Mouse (Mus musculus) layer of hippocampus, adult 2 months (tissue): Measurements from ENCODE around the gene Dnaaf5. TPM values are rescaled to one million over a fixed set of nuclear protein-coding genes. Genes with fewer than 3 reads are reported as not detected.
A peak's percentile ranks its signal among the peaks of the same experiment; 100 is the strongest.

Experiments used
- DNase-seq, 2 experiments: peaks; one replicate each; pipeline ENCODE4 v3.0.0; 2022; ENCODE audit warnings: low spot score in 2 of 2
- H3K27ac ChIP-seq: fragments of 200-600 bp; 2 replicates; pipeline ENCODE4 v1.8.1; 2022
- H3K4me3 ChIP-seq: fragments of 200-600 bp; 2 replicates; pipeline ENCODE4 v1.8.1; 2022; ENCODE audit warnings: mild to moderate bottlenecking
- CTCF ChIP-seq: fragments of 200-600 bp; conservative IDR thresholded peaks from 2 replicates; pipeline ENCODE4 v1.8.1; 2022; ENCODE audit warnings: antibody characterized with exemption, mild to moderate bottlenecking, moderate library complexity
- total RNA-seq, 2 experiments: library from RNA; stranded (reverse); gene quantifications; 2 replicates each; pipeline ENCODE4 v1.2.3; 2021

The Dnaaf5 gene
- total RNA-seq, 2 experiments from 2014 or later: 5.7 to 10.7 TPM

DNA sequence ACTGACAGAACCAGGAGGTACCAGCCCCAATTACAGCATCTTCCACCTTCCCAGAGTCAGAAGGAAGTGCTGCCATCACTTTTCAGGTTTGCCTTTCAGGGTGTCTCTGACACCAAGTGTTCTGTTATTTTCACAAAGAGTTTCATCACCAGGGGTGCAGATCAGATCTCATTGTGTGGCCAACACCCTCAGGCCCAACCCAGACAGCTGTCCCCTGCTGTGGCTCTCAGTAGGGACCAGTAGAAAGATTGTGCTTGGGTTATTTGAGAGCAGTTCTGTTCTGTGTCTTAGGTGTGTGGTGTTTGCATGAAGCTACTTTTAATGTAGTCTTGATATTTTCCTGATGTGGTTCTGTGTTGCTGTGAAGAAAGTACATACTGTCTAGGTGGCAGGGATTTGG, 58.2 kb downstream of the Dnaaf5 start:
- Histone ChIP-seq H3K4me3 (no peak overlapping the region), H3K27ac (no peak overlapping the region)
- no peak for TF ChIP-seq CTCF
- DNase-seq: no peak

- Histone ChIP-seq H3K27ac (no peak overlapping the region), H3K4me3 (no peak overlapping the region)
- no peak for DNase-seq
- peak; percentile 51 for TF ChIP-seq CTCF
Measured at GRCm38 (mm10) chr5:139208871-139209684, 59.1 kb downstream of the Dnaaf5 start.

DNA sequence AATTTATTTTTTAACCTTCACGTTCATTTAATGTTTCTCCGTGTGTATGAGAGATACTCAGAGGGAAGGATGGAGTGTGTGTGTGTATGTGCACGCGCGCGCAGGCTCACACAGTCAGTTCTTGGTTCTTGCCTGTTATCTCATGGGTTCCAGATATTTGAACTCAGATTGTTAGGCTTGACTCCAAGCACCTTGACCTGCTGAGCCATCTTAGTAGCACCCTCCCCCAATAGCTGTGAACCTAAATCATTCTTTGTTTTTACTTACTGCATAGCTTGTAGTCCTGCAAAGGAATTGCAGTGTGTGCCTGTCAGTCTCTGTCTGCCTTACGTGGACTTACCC, 59.6 kb downstream of the Dnaaf5 start:
- TF ChIP-seq CTCF: no peak
- no peak overlapping the region for H3K4me3 ChIP-seq
- no peak overlapping the region for H3K27ac ChIP-seq
- DNase-seq: no peak

DNA sequence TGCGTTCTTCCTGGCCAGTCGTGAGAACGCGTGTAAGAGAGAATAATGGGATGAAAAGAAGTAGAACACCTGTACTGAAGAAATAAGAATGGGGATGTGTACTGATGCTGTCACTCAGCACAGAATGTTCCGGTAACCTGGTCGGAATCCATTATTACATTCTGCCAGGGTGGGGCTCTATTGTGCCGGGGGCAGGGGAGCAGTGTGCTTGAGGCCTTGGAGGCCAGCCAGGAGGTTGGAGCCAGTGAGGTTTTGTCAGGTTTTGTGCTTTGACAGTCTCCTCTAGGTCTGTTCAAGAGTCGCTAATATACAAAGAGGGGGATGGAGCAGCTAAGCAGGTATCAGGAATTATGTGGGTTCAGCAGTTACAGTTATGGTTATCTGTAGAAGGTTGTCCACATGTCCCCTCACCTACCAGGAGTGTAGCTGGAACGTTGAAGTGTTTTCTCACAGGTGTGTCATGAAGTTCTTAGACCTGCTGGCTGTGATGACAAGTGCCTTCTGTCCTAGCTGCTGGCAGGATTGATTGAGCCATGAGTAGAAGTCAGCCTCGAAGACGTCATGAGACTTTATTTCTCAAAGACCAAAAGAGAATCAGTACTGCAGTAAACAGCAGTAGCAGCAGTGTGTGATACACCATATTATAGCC, 61.8 kb downstream of the Dnaaf5 start:
- no peak for TF ChIP-seq CTCF
- Histone ChIP-seq H3K4me3 (no peak overlapping the region), H3K27ac (no peak overlapping the region)
- DNase-seq: no peak

- Histone ChIP-seq H3K4me3 (no peak overlapping the region), H3K27ac (no peak overlapping the region)
- no peak for DNase-seq
- TF ChIP-seq CTCF: no peak
Measured at GRCm38 (mm10) chr5:139214298-139214697, 64.3 kb downstream of the Dnaaf5 start.

- H3K4me3 ChIP-seq: no peak overlapping the region
- no peak for DNase-seq
Measured at GRCm38 (mm10) chr5:139215184-139215583, 65.2 kb downstream of the Dnaaf5 start.

DNA sequence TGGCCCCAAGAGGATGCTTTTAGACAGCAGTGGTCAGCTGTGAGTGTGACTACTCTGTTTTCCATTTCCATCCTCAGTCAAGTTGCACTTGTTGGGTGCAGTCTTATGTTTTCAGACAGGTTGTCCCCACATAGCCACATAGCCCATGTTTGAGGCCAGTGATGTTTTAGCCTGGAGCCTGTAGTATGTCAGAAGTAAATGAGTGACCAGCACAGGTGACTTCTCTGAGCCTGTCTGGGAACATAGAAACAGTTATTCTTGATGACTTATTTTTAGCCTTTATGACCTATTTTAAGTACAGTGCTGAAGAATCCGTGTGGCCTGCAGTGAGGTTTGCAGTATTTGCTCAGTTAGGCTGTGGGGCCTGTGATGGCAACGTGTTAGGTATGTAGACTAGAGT, 66.1 kb downstream of the Dnaaf5 start:
- DNase-seq: no peak
- TF ChIP-seq CTCF: no peak
- Histone ChIP-seq H3K27ac (no peak overlapping the region), H3K4me3 (no peak overlapping the region)

More at GRCm38 (mm10) chr5:139215184-139215583, 65.2 kb downstream of the Dnaaf5 start:
- no peak for TF ChIP-seq CTCF
- no peak overlapping the region for H3K27ac ChIP-seq

DNA sequence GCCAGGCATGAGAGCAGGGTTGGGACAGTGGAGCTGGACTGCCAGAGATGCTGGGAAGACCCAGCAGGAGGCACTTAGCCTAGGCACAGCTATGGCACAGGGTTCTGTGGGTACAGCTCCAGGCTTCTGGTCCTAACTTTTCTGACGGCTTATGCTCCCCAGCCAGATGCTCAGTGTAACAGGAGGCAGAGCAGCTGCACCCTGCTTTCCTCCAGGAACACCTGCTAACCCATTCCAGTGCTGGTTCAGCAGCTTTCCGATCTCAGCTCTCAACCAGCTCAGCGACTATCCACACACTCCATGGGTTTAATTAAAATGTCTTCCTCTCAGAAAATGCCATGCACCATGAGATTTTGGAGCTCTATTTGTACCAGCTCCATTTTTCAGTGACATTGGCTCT, 66.8 kb downstream of the Dnaaf5 start:
- DNase-seq: no peak
- Histone ChIP-seq H3K27ac (peak overlapping the region; percentile 20; the same call in 1 of the 2 replicates), H3K4me3 (no peak overlapping the region)
- no peak for TF ChIP-seq CTCF

- H3K4me3 ChIP-seq: no peak overlapping the region
- DNase-seq: no peak
- H3K27ac ChIP-seq: peak overlapping the region; percentile 2; the same call in 1 of the 2 replicates
- TF ChIP-seq CTCF: no peak
Measured at GRCm38 (mm10) chr5:139220006-139220515, 70.0 kb downstream of the Dnaaf5 start.

GRCm38 (mm10) chr5:139220610-139221009, 70.6 kb downstream of the Dnaaf5 start:
- no peak overlapping the region for H3K4me3 ChIP-seq
- DNase-seq: no peak
- no peak for TF ChIP-seq CTCF
- H3K27ac ChIP-seq: peak overlapping the region; percentile 2; the same call in 1 of the 2 replicates

DNA sequence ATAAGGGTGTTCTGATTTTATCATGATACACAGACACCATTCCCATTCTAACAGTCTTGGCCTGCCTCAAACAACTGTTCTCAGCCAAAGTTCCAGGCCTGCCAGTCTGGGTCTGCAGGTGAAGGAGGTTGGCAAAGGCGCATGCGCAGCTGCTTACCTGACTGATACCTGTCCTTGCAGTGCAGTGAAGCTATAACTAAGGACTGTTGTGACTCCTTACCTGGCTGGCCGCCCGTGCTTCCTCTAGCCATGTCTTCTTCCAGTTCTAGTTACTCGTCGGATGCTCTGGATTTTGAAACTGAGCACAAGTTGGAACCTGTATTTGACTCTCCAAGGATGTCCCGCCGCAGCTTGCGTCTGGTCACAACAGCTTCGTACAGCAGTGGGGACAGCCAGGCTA, 73.3 kb downstream of the Dnaaf5 start:
- no peak for TF ChIP-seq CTCF
- Histone ChIP-seq H3K4me3 (no peak overlapping the region), H3K27ac (no peak overlapping the region)
- no peak for DNase-seq

DNA sequence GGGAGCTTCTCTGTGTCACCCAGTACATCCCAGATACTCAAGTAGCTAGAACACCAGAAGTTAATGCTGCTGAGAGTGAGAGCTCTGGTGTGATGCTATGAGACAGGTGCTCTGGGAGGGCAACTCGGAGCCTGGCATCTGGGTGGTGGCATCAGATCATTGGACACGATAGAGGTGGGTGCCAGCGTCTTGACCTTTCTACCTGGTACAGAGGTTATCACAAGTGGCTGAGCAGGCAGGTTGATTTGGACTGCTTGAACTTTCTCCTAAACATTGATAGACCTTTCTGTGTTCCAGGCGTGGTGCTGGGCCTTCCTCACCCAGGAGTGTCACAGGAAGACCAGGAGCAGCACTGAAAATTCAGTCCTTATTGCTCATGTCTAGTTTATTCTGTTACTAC, 77.2 kb downstream of the Dnaaf5 start:
- Histone ChIP-seq H3K4me3 (no peak overlapping the region), H3K27ac (no peak overlapping the region)
- no peak for TF ChIP-seq CTCF
- DNase-seq: no peak

GRCm38 (mm10) chr5:139227645-139228044, 77.6 kb downstream of the Dnaaf5 start:
- Histone ChIP-seq H3K27ac (no peak overlapping the region), H3K4me3 (no peak overlapping the region)
- no peak for DNase-seq
- TF ChIP-seq CTCF: no peak

DNA sequence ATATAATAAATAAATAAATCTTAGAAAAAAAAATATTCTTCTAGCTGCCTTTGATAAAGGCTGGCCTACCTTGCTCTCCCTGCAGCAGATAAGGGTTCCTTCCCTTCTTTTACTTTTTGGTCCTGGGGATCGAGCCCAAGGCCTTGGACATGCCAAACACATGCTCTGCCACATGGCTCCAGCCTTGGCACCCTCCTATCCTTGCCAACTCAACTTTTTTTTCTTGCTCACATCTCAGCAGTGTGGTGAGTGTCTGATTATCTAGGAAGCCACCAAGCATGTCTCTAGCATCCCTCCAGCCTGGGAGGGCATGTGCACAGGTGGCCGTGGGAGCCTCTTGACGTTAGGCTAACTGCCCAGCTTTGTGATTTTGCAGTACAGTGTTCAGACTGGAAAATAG, 78.3 kb downstream of the Dnaaf5 start:
- no peak for DNase-seq
- no peak for TF ChIP-seq CTCF
- Histone ChIP-seq H3K4me3 (no peak overlapping the region), H3K27ac (no peak overlapping the region)
